Mouse (Mus musculus): ENCODE measurements around the gene Dcst2. TPM values are rescaled to one million over a fixed set of nuclear protein-coding genes. Genes with fewer than 3 reads are reported as not detected.

Dcst2 gene
- under 1 TPM; 0.32 to 0.47 (median 0.39) TPM for total RNA-seq (2022)

DNA sequence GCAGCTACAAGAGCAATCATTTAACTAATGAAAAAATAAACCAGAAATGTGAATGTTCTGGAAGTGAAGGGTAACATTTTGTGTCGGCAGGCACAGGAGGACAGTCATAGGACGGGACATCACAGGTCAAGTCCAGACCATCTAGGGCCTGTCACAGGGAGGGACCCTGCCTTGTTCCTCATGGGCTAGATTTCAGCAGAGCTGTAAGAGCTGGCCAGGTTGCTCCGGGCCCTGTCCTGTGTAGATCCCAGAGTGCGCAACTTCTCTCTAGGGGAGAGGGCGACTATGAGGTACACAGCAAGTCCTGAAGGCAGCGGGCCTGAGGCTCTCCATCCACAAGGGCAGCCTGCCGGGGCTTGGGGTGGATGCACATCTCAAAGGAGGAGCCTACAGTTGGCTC lies at the start of gene Dcst2:
Dcst2 (plus strand) TSS at position 301 of the 400 bp plus-strand sequence.
- no peak for DNase-seq (ENCODE audit: low spot score in 2 of 2)

- no peak for DNase-seq (ENCODE audit: low spot score in 2 of 2)
Observed at GRCm38 (mm10) chr3:89314340-89314739, 47.4 kb upstream of the Dcst2 start.

- DNase-seq (ENCODE audit: low spot score in 2 of 2): no peak
Observed at GRCm38 (mm10) chr3:89314791-89315190, 47.0 kb upstream of the Dcst2 start.

- DNase-seq (ENCODE audit: low spot score in 2 of 2): peak in 1 of 2 experiments; percentile 86
Observed at GRCm38 (mm10) chr3:89315195-89315929, 46.4 kb upstream of the Dcst2 start.

- DNase-seq (ENCODE audit: low spot score in 2 of 2): no peak
Observed at GRCm38 (mm10) chr3:89315930-89316831, 45.6 kb upstream of the Dcst2 start.

DNA sequence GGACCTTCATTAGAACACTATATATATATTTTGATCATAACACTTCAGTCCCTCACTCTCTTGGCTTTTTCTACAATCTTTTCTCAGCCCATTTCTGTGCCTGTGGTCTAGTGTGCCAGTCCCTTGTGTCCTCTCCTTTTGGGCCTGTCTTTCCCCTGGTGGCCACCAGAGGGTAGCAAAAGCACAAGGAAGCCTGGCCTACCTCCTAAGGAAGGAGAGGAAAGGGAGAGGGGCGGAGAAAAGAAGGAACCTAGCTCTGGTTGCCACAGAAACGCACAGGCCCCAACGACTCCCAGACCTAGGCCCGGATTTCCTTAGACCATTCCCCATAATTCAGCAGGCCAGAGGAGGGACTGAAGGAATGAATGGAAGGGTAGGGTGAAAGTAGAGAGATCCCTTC lies 44.9 kb upstream of the Dcst2 start:
- DNase-seq (ENCODE audit: low spot score in 2 of 2): peak; percentile 83 to 91

DNA sequence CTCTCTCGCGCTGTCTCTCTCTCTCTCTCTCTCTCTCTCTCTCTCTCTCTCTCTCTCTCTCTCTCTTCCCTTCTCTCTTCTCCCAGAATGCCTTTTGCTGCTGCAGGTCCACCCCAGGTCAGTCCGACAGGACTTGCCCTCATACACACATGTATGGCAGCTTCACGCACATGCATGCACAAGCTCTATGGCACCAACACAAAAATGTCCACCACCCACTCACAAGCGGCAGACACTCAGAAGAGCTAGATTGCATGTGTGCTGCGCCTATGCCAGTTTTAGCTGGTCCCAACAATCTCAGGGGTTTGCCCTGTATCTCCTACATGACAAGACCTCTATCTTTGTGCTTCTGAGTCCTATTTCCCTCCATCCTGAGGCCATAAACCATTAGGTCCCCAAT lies 44.5 kb upstream of the Dcst2 start:
- DNase-seq (ENCODE audit: low spot score in 2 of 2): no peak

DNA sequence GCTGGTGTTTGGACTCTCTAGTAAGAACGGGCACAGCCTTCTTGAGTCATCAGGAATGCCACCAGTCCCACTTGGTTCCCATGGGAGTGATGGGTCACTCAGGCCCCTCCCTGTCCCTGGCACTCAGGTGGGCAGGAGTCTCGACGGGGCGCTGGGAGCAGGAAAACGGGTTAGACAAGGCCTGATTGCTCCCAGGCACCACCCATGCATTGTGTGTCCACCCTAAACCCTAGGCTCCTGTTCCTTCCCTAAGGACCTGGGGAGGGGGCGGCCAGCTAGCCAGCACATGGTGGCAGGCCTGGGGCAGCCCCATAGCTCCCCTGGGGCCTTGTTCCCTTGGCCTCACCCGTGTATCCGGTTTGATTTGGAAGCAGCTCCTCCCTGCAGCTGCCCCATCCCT lies 43.5 kb upstream of the Dcst2 start:
- no peak for DNase-seq (ENCODE audit: low spot score in 2 of 2)

- DNase-seq (ENCODE audit: low spot score in 2 of 2): no peak
Observed at GRCm38 (mm10) chr3:89318971-89319590, 42.7 kb upstream of the Dcst2 start.

GRCm38 (mm10) chr3:89319591-89320350 lies 42.0 kb upstream of the Dcst2 start:
- DNase-seq (ENCODE audit: low spot score in 2 of 2): no peak

DNA sequence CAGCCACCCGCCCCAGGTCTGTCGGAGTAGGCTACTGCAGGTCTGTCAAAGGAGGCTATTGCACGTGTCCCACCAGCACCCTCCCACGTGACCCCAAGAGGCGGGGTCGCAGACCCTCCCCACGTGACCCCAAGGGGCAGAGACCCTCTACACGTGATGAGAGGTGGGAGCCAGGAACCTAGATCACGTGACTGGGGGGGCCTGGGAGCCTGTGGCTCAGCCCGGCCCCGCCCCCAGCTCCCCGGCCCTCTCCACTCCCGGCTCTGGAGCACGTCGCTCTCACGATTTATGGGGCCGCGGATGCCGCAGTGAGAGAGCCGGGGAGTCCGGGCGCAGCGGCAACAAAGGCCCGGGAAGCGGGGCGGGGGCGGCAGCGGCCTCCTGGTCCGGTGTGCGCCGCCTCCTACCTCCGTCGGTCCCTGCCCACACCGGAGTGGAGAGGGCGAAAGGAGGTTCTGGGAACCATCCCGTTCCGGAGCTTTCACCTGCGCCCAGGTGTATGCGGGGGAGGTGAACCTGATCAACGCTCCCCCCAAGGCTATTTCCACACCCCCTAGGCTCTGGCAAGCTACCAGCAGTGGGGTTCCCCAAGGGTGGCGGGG lies 41.1 kb upstream of the Dcst2 start:
- no peak for DNase-seq (ENCODE audit: low spot score in 2 of 2)

DNA sequence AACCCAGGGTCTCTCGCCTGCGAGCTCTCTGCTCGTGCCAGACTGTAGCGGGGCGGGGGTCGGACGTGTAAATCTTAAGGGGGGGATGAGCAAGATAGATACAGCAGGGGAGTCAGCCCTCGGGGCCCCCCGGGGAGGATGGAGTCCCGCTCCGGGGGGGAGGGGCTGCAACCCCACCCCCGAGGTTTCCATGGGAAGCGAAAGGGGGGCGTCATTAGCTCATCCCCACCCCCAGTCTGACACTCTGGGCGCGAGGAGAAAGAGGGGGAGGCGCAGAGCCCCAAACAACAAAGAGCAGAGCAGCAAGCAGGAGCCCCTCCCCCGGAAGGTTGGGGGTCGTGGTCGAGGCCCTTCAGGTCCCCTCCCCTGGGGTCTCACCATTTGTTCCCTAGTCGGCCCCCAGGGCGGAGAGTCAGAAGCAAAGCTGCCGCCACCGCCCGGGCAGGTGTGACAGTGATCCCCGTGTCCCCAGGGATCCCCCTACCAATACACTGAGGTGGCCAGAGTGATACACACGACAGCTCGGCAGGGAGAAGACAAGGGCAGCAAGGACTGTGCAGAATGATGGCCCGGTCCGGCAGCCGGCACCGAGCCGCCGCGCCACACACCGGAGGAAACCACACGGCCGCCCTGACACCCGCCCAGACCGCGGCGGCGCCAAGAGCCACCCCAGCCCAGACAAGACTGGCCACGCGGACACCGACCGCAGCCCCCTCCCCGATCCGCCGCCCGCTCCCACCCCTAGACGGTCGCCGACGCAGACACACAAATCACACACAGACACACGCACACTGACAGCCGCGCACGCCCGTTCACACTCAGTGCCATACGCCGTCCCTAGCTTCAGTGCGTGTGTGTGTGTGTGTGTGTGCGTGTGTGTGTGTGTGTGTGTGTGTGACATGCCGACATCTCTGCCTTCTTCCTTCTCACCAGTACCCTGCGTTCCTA lies 40.3 kb upstream of the Dcst2 start:
- no peak for DNase-seq (ENCODE audit: low spot score in 2 of 2)

DNA sequence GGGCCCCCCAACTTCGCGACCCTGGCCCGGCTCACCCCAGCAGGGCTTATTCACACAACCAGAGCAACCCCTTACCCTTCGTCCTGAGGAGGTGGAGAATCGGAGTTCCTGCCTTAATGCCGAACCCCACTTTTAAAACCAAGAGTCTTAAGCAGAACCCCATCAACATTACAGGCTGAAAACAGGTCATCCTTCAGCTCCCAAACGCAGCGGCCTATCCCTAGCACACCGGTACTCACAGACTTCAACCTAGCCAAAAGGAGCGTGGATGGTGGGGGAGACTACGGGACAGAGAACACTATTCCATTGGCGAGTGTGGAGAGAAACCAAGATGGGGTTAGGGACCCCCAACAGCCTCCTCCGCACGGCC lies 39.7 kb upstream of the Dcst2 start:
- DNase-seq (ENCODE audit: low spot score in 2 of 2): no peak

GRCm38 (mm10) chr3:89322514-89323165 lies 39.1 kb upstream of the Dcst2 start, which contains the start of gene Efna3:
Gene Efna3, minus strand, starts transcription at chr3:89322965.
- DNase-seq (ENCODE audit: low spot score in 2 of 2): peak; percentile 79 to 83

- no peak for DNase-seq (ENCODE audit: low spot score in 2 of 2)
Observed at GRCm38 (mm10) chr3:89325882-89326281, 35.9 kb upstream of the Dcst2 start.

DNA sequence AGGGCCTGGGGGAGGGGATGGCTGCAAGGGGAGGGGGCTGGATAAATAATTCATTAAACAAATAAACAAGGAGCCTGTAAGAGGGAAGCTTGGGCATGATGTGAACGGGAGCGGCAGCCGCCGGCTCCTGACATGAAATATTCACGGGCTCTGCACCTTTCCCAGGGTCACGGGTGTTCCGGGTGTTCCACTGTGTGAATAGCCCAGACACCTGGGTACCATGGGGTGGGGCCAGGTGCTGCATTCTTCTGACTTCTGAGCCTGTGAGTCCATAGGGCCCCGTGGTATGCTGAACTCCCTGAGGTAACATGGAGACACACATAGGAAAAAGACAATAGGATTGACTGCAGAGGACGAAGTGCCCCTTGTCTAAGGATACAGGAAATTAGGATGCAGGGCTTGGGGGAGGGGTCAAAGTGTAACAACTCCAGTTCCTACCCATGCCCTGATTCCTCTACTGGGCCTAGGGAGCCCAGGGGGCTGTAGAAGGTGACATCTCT lies 34.4 kb upstream of the Dcst2 start:
- no peak for DNase-seq (ENCODE audit: low spot score in 2 of 2)

- DNase-seq (ENCODE audit: low spot score in 2 of 2): no peak
Observed at GRCm38 (mm10) chr3:89328623-89329022, 33.2 kb upstream of the Dcst2 start.

DNA sequence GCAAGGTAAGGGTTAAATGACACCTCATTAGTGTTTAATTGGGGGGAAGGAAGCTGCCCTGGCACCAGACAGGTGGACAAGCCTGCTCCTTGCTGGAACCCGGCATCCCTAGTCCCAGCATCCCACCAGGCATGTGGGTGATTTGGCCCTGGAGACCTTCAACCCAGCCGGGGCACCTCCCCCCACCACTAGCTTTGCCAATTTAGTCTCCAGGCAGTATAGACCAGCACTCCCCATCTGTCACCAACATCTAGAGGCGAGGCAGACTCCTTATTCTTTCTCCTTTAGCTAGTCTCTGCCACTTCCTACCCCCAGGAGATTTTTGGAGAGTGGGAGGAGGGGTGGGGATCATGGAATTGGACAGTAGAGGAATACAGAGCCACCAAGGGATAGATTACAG lies 31.4 kb upstream of the Dcst2 start:
- DNase-seq (ENCODE audit: low spot score in 2 of 2): no peak

GRCm38 (mm10) chr3:89330948-89331347 lies 30.8 kb upstream of the Dcst2 start:
- no peak for DNase-seq (ENCODE audit: low spot score in 2 of 2)

Data from layer of hippocampus, adult 8-10 months (tissue).